Mouse (Mus musculus) ES-E14 (cell line): Measurements from ENCODE around the gene Vmn2r104.

Experiments
- ZC3H11A ChIP-seq: IDR thresholded peaks from 2 replicates; pipeline ENCODE4 v1.6.1; 2012; ENCODE audit warnings: low read depth, mild to moderate bottlenecking, inconsistent platforms, low read length, borderline replicate concordance
- ZNF384 ChIP-seq: IDR thresholded peaks from 2 replicates; pipeline ENCODE4 v1.6.1; 2012; ENCODE audit warnings: low read depth, low read length, inconsistent platforms

DNA sequence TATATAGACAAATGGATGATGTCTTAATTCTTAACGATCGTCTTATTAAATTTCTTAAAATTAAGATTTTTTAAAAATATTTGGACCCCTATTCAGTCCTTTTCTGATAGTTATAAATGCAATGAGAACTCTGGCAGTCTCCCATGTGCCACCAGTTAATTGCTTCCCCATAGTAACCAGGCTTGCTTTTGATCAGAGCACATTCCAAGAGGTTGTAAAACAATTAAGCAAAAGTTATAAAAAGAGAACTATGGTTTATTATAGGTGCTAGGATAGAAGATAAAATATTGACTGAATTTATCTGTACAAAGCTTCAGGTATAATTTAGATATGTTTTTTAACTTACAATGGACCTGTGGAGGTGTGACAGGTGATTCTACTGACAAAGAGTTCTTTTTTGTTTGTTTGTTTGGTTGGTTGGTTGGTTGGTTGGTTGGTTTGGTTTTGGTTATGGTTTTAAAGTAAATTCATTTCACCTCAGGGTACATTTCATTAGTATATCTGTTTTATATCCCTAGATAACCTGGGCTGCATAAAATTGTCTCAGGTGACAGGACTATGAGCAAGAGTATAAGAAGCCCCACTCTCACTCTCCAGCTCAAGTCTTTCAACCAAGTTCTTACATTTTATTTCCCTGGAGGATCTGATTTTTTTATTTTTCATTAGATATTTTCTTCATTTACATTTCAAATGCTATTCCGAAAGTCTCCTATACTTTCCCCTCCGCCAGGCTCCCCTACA is 23.7 kb upstream of the Vmn2r104 start:
- TF ChIP-seq ZNF384 (no peak), ZC3H11A (no peak)
